Mouse (Mus musculus) kidney, embryonic 16.5 days (tissue): ENCODE measurements around the gene Flot1. TPM values are rescaled to one million over a fixed set of nuclear protein-coding genes. Genes with fewer than 3 reads are reported as not detected.
"Not testable (repeated sequence)": the region's sequence is repeated elsewhere in the genome, so short reads cannot be mapped to it uniquely, and the experiment has no call there.

Experiments used
- ATAC-seq: fragments of 200-750 bp; cut with Nextera tagmentation; 2 replicates; pipeline ENCODE4 v1.8.0; 2017; ENCODE audit warnings: moderate TSS enrichment; ENCODE audit not compliant: low FRiP score, low TSS enrichment
- H3K27ac ChIP-seq: fragments of 300-500 bp; sonication (generic); 2 replicates; pipeline ENCODE4 v1.5.1; 2014; ENCODE audit warnings: low read length
- H3K27me3 ChIP-seq: fragments of 300-500 bp; sonication (generic); 2 replicates; pipeline ENCODE4 v1.6.1; 2014; ENCODE audit warnings: low read length, control low read depth, mixed read lengths; ENCODE audit not compliant: insufficient read depth
- H3K36me3 ChIP-seq: fragments of 300-500 bp; sonication (generic); 2 replicates; pipeline ENCODE4 v1.6.1; 2014; ENCODE audit warnings: low read length, control low read depth, mixed read lengths; ENCODE audit not compliant: insufficient read depth
- H3K4me1 ChIP-seq: fragments of 300-500 bp; sonication (generic); 2 replicates; pipeline ENCODE4 v1.6.1; 2014; ENCODE audit warnings: low read length, control low read depth, mixed read lengths; ENCODE audit not compliant: insufficient read depth
- H3K4me2 ChIP-seq: fragments of 300-500 bp; sonication (generic); replicated peaks from 2 replicates; pipeline ENCODE4 v1.6.1; 2014; ENCODE audit warnings: low read depth, low read length
- H3K4me3 ChIP-seq: fragments of 300-500 bp; sonication (generic); 2 replicates; pipeline ENCODE4 v1.5.1; 2014; ENCODE audit warnings: mild to moderate bottlenecking, low read length
- H3K9ac ChIP-seq: fragments of 300-500 bp; sonication (generic); replicated peaks from 2 replicates; pipeline ENCODE4 v1.6.1; 2014; ENCODE audit warnings: low read length
- H3K9me3 ChIP-seq: fragments of 300-500 bp; sonication (generic); 2 replicates; pipeline ENCODE4 v1.6.1; 2016; ENCODE audit warnings: low read length, control low read depth
- WGBS: fragments of 180-500 bp; shearing (Covaris S2); extraction: QIAGEN DNeasy Blood & Tissue Kit; methylation state at CpG from one replicate; pipeline ENCODE4 v1.1.7; 2014; 5-methylcytosine and 5-hydroxymethylcytosine counted together
- polyA plus RNA-seq: library from polyadenylated mRNA; unstranded; fragments of >200 nt; fragmentation: Nextera tagmentation; extraction: Ambion mirVana; gene quantifications from 2 replicates; pipeline ENCODE4 v1.2.1, GENCODE M21; 2015

Flot1 gene
- polyA plus RNA-seq, 1 experiment from 2014 or later = 56.9 TPM

DNA sequence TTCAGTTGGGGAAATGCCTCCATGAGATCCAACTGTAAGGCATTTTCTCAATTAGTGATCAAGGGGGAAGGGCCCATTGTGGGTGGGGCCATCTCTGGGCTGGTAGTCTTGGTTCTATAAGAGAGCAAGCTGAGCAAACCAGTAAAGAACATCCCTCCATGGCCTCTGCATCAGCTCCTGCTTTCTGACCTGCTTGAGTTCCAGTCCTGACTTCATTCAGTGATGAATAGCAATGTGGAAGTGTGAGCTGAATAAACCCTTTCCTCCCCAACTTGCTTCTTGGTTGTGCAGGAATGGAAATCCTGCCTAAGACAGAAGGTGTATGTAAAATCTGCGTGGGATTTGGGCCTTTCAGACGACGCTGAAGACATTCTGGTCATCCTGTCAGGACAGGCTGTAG is 16.0 kb downstream of the Flot1 start:
- peak overlapping the region; percentile 96 for H3K27ac ChIP-seq
- H3K4me2 ChIP-seq = peak overlapping the region; percentile 66
- H3K9ac ChIP-seq = peak overlapping the region; percentile 99
- H3K4me1 ChIP-seq = peaks cover 41% of the 10 kb centered on the region
- WGBS = 42% methylated on average over 3 of the region's 3 CpGs
- not testable (repeated sequence) for H3K9me3 ChIP-seq, ATAC-seq, H3K27me3 ChIP-seq
- H3K36me3 ChIP-seq = peaks cover 26% of the 10 kb centered on the region
- H3K4me3 ChIP-seq = peak overlapping the region; percentile 97

DNA sequence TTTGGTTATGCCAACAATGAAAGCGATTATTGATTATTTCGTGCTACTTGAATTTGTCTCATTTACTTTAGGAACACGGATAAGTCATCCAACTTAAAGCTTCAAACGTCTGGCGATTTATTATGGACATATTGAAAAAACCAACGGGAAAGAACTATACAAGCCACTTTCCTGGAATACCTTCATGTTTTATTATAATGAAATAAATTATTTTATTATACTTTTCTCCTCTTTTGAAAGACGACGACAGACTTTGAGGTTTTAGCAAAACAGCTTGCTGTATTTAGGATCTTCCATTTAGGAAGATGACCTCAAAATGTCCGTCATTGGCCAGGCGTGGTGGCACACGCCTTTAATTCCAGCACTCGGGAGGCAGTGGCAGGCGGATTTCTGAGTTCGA is 17.5 kb downstream of the Flot1 start:
- no peaks in the 10 kb centered on the region for H3K27me3 ChIP-seq
- peak overlapping the region; percentile 64 for H3K9ac ChIP-seq
- H3K9me3 ChIP-seq = no peaks in the 10 kb centered on the region
- H3K4me1 ChIP-seq = peaks cover 26% of the 10 kb centered on the region
- peak overlapping the region; percentile 47 for H3K4me2 ChIP-seq
- no peak for ATAC-seq
- H3K27ac ChIP-seq = peak overlapping the region; percentile 79
- WGBS = 55% methylated on average over 14 of the region's 14 CpGs
- peaks cover 19% of the 10 kb centered on the region for H3K36me3 ChIP-seq
- peak overlapping the region; percentile 76 for H3K4me3 ChIP-seq

DNA sequence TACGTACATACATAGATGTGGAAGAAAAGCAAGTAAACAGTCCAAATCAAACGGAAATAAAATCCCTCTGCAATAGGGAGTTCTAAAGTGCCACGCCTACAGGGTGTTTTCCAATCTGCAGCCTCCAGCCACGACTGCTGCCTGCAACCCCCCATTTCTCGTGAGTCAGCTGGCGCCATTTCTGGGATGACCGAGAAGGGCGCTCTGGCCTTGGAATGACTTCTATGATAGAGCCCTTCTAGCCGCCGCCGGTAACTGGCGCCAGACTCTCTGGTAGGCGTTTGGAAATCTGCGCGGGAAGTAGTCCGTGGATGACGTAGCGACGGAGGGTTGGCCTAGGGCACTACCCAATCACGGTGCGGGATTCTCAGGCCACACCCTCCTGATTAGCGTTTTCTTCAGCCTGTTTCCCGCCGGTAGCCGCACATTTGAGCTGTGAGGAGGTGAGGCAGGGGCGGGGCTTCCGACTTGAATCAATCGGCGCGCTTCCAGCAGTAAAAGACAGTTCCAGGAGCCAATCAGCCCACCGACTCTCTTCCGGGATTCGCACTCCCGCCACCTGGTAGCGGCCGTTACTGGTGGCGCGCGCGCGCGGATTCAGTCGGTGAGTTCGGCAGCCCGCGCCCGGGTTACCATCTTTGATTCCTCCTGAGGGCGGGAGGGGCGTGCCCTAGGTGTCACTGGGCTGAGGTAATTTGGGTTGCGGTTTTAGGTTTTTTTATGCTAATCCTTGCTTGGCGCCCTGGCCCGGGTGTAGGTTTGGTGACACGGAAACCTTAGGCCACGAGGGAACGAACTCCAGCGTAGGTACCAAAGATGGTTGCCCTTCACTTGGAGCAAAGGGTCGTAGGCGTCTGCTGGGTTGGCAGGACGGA is 18.3 kb downstream of the Flot1 start, which contains the start of gene Mdc1:
TSS of gene Mdc1 (plus strand) at position 440 of the 875 bp plus-strand sequence.
- H3K9ac ChIP-seq = peak within 1 kb of the TSS; percentile 84
- no peaks in the 10 kb centered on the region for H3K9me3 ChIP-seq
- under 1% methylated on average over 59 of the region's 59 CpGs for WGBS
- H3K4me2 ChIP-seq = peak within 1 kb of the TSS; percentile 77
- H3K4me1 ChIP-seq = peaks cover 19% of the 10 kb centered on the region
- peak within 1 kb of the TSS; percentile 91 for H3K27ac ChIP-seq
- no peaks in the 10 kb centered on the region for H3K27me3 ChIP-seq
- ATAC-seq = peak; percentile 92
- peak within 1 kb of the TSS; percentile 76 for H3K4me3 ChIP-seq
- H3K36me3 ChIP-seq = peaks cover 19% of the 10 kb centered on the region

DNA sequence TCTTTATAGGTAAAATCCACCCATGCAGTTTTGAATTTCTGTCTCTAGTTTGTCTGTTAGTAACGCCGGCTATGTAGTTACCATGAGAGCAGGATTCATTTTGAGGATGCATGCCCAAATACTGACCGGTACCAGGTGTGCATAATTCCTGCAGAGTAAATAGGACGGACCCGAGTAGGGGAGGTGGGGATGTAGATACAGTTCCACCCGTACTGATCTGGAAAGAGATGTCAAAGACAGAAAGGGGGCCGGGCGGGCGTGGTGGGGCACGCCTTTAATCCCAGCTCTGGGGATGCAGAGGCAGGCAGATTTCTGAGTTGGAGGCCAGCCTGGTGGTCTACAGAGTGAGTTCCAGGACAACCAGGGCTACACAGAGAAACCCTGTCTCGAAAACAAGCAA is 19.0 kb downstream of the Flot1 start:
- Histone ChIP-seq H3K27ac (peak overlapping the region; percentile 91), H3K27me3 (no peaks in the 10 kb centered on the region), H3K9ac (peak overlapping the region; percentile 84), H3K9me3 (no peaks in the 10 kb centered on the region), H3K4me1 (peaks cover 19% of the 10 kb centered on the region), H3K4me3 (peak overlapping the region; percentile 76), H3K4me2 (peak overlapping the region; percentile 77), H3K36me3 (peaks cover 18% of the 10 kb centered on the region)
- no peak for ATAC-seq
- WGBS = 15% methylated on average over 11 of the region's 11 CpGs

DNA sequence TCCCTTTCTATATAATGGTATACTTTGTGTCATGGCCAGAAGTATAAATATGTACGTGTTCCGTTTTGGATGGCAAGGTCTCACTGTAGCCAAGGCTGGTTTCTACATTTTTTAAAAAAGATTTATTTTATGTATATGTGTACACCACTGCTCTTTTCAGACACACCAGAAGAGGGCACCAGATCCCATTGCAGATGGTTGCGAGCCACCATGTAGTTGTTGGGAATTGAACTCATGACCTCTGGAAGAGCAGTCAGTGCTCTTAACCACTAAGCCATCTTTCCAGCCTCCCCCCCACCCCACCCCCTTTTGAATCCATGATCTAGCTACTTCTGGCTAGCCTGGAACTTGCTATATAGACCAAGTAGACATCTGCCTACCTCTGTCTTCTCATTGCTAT is 20.5 kb downstream of the Flot1 start:
- ATAC-seq = no peak
- whole genome bisulfite sequencing = 90% methylated on average over 3 of the region's 3 CpGs
- Histone ChIP-seq H3K4me1 (peaks cover 19% of the 10 kb centered on the region), H3K27ac (no peak overlapping the region), H3K36me3 (peaks cover 33% of the 10 kb centered on the region), H3K9me3 (no peaks in the 10 kb centered on the region), H3K9ac (no peak overlapping the region), H3K27me3 (no peaks in the 10 kb centered on the region), H3K4me3 (no peak overlapping the region), H3K4me2 (no peak overlapping the region)

DNA sequence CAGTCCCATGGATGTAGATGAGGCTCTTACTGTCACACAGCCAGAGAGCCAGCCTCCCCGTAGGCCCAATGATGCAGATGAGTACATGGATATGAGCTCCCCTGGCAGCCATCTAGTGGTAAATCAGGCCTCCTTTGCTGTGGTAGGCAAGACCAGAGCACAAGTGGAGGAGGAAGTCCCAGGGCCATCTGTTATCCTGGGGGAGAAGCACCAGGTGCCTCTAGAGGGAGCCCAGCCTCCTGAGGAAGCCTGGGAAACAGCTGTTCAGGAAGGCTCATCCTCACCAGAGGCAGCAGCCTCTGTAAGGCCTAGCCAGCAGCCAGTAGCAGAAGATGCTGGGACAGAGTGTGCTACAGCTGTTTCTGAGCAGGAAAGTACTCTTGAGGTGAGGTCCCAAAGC is 25.1 kb downstream of the Flot1 start:
- H3K36me3 ChIP-seq = peaks cover 72% of the 10 kb centered on the region
- H3K9ac ChIP-seq = peak overlapping the region; percentile 26; the same call in 1 of the 2 replicates
- no peak overlapping the region for H3K4me3 ChIP-seq
- no peaks in the 10 kb centered on the region for H3K9me3 ChIP-seq
- WGBS = 35% methylated on average over 1 of the region's 1 CpGs
- ATAC-seq = peak; percentile 51; the same call in 1 of the 2 replicates
- no peak overlapping the region for H3K27ac ChIP-seq
- H3K4me2 ChIP-seq = no peak overlapping the region
- H3K27me3 ChIP-seq = no peaks in the 10 kb centered on the region
- H3K4me1 ChIP-seq = no peaks in the 10 kb centered on the region

DNA sequence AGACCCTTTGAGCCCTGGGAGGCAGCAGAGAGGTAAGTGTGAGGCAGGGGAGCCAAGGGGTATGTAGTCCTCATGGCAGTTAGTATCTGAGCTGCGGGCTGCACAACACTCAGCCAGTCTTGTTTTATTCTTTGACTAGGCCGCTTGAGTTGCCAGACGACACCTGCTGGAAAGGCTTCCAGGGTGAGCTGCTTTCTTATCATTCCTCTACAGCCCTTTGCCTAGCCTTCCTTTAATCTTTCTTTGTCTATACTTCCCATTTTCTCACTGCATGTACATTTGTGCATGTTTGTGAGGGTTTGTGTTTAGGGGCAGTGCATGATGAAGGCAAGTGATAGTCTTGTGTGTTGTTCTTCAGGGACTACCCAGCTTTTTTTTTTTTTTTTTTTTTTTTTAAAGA is 27.9 kb downstream of the Flot1 start:
- Histone ChIP-seq H3K9me3 (no peaks in the 10 kb centered on the region), H3K4me3 (no peak overlapping the region), H3K27ac (no peak overlapping the region), H3K9ac (no peak overlapping the region), H3K4me2 (no peak overlapping the region), H3K36me3 (peaks cover 75% of the 10 kb centered on the region), H3K4me1 (no peaks in the 10 kb centered on the region), H3K27me3 (no peaks in the 10 kb centered on the region)
- ATAC-seq = no peak
- 98% methylated on average over 3 of the region's 3 CpGs for WGBS

DNA sequence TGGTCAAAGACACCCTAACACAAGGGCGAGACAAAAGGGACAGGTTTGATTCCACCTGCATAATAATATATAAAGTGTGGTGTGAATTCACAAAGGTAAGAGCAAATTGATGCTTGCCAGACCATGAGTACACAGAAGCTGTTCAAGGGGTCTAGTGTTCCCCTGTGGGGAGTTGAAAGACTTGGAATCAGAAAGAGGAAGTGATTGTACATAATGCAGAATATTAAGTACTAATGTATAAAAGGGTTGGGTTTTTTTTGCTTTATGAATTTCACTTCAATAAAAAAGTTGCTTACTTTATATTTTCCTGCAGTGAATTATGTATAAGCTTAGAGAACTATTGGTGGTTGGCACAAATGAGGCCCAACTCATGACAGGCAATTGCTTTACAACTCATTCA is 36.3 kb downstream of the Flot1 start:
- Histone ChIP-seq H3K27ac (no peak overlapping the region), H3K4me3 (no peak overlapping the region), H3K9ac (no peak overlapping the region), H3K27me3 (no peaks in the 10 kb centered on the region), H3K9me3 (no peaks in the 10 kb centered on the region), H3K36me3 (peaks cover 29% of the 10 kb centered on the region), H3K4me2 (no peak overlapping the region), H3K4me1 (peaks cover 11% of the 10 kb centered on the region)
- WGBS = 96% methylated on average over 1 of the region's 1 CpGs
- no peak for ATAC-seq

DNA sequence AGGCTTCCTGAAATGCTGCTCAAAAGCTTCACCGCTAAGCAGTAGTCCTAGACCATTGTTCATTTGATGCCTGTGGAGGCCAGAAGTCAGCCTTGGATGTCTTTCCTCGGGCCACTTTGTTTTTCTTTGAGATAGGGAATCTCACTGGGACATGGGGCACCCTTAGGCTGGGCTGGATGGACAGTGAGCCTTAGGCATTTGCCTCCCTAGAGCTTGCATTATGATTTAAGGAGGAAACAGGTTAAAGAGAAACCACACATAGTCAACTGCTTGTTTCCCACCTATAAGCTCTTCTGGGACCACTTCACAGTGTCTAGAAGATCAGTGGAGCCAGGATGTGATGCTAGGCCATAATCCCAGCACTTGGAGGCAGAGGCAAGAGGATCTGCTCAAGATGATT is 36.8 kb downstream of the Flot1 start:
- H3K4me3 ChIP-seq = no peak overlapping the region
- ATAC-seq = no peak
- peaks cover 16% of the 10 kb centered on the region for H3K4me1 ChIP-seq
- H3K4me2 ChIP-seq = no peak overlapping the region
- no peaks in the 10 kb centered on the region for H3K27me3 ChIP-seq
- no peak overlapping the region for H3K27ac ChIP-seq
- H3K9me3 ChIP-seq = no peaks in the 10 kb centered on the region
- no peak overlapping the region for H3K9ac ChIP-seq
- WGBS = 43% methylated on average over 2 of the region's 2 CpGs
- peaks cover 24% of the 10 kb centered on the region; the same call in 1 of the 2 replicates for H3K36me3 ChIP-seq

DNA sequence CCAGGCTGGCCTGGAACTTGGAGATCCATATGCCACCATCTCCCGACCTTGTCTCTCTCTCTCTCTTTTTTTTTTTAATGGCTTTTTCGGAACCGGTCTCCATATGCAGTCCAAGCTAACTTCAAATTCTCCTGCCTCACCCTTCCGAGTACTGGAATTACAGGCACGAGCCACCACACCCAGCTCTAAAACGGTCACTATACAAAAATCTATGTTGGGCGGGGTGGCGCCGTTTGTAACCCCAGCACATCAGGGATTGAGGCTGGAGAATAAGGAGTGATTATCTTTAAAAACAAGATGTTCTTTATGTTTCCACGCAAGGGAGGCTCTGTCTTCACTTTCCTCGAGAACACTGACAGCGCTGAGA is 37.8 kb downstream of the Flot1 start:
- 2% methylated on average over 12 of the region's 12 CpGs for WGBS
- no peaks in the 10 kb centered on the region for H3K27me3 ChIP-seq

More for the DNA sequence above, 37.8 kb downstream of the Flot1 start:
- peaks cover 22% of the 10 kb centered on the region for H3K4me1 ChIP-seq
- no peaks in the 10 kb centered on the region for H3K9me3 ChIP-seq
- H3K36me3 ChIP-seq = peaks cover 19% of the 10 kb centered on the region; the same call in 1 of the 2 replicates
- peak overlapping the region; percentile 88 for H3K27ac ChIP-seq
- H3K9ac ChIP-seq = peak overlapping the region; percentile 81
- H3K4me2 ChIP-seq = peak overlapping the region; percentile 83
- H3K4me3 ChIP-seq = peak overlapping the region; percentile 74
- ATAC-seq = peak; percentile 3; the same call in 1 of the 2 replicates
